Mouse (Mus musculus): ENCODE results near the gene Paxx. TPM values are rescaled to one million over a fixed set of nuclear protein-coding genes. Genes with fewer than 3 reads are reported as not detected.
A peak's percentile ranks its signal among the peaks of the same experiment; 100 is the strongest.

Gene Paxx
- polyA plus RNA-seq, 1 experiment from 2014 or later, result 23.5 TPM

DNA sequence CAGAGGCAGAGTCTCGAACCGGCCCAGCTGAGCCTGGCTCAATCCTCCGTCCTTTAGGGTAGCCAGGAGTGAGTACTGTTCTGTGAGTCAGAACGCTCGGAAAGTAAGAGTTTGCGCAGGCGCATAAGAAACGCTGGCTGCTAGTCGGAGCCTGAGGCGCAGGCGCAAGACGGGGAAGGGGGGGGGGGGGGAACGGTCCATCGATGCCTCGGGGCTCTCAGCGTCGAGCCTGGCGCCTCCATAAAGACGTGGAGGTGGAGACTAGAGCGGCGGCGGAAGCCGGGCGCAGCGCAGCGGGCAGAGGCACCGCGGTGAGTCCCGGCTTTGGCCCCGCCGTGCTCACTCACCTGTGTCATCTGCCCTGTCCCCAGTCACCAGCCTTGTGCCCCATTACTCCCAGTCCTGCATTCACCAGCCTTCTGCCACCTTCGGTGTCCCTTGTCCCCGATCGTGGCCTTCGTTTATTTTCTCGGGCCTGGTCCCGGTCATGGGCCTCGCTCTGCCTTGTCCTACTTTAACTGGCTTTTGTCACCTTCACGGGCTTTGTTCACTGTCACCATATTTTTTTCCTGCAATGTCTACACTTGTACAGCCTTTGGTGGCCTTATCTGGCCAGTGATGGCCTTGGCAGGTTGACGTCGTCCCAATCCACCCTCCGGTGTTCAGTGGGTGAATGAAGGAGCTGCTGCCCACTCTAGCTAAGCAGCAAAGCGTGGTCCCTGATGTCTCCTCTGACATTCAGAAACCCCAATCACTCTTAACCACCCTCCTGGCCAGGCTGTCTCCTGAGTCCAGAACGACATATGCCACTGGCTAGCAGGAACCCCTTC is 39.9 kb upstream of the Paxx start, which contains the start of gene Fbxw5:
Gene Fbxw5, plus strand, starts transcription at position 175 of the 830 bp plus-strand sequence.
- Histone ChIP-seq H3K4me2 (replicated peaks; ENCODE audit: low read depth, low read length) (peak within 1 kb of the TSS; percentile 82), H3K27ac (ENCODE audit: low read depth, low read length) (peak within 1 kb of the TSS; percentile 71; the same call in 1 of the 2 replicates), H3K9ac (ENCODE audit: low read depth, low read length) (peak within 1 kb of the TSS; percentile 94), H3K36me3 (ENCODE audit: control insufficient read depth, insufficient read depth, low read length) (peaks cover 19% of the 10 kb centered on the region; the same call in 1 of the 2 replicates), H3K9me3 (ENCODE audit: control insufficient read depth, low read length) (no peaks in the 10 kb centered on the region), H3K27me3 (ENCODE audit: control insufficient read depth, insufficient read depth, low read length) (no peaks in the 10 kb centered on the region), H3K4me1 (ENCODE audit: control insufficient read depth, insufficient read depth, low read length) (peaks cover 23% of the 10 kb centered on the region), H3K4me3 (ENCODE audit: low read length) (peak within 1 kb of the TSS; percentile 66)
- peak; percentile 91 for ATAC-seq (ENCODE audit: low FRiP score, low TSS enrichment)
- WGBS, result under 1% methylated on average over 42 of the region's 44 CpGs

DNA sequence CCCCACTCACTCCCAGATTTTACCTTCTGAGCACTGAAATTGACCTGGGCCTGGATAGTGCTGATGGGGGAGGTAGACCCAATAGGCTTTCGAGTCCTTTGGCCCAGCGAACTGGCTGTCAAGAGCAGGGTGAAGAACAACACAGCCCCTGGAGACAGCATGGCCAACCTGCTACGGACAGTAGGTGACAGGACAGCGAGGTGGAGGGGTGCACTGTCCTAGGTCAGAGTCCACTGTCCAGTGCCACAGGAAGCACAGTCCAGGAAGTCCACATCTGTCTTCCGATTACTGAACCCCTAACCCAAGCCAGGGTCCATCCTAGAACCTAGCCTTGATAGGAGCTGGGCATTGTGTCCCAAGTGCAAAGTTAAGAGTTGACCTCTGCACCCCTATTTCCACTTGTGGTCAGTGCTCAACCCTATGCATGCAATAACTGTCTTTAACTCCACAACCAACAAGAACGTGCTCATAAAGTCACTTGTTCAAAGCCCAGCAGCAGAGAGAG is 39.2 kb upstream of the Paxx start:
- Histone ChIP-seq H3K27me3 (ENCODE audit: control insufficient read depth, insufficient read depth, low read length) (no peaks in the 10 kb centered on the region), H3K4me1 (ENCODE audit: control insufficient read depth, insufficient read depth, low read length) (peaks cover 23% of the 10 kb centered on the region), H3K4me3 (ENCODE audit: low read length) (peak overlapping the region; percentile 66), H3K4me2 (replicated peaks; ENCODE audit: low read depth, low read length) (peak overlapping the region; percentile 46), H3K27ac (ENCODE audit: low read depth, low read length) (no peak overlapping the region; the same call in 1 of the 2 replicates), H3K9ac (ENCODE audit: low read depth, low read length) (peak overlapping the region; percentile 59), H3K36me3 (ENCODE audit: control insufficient read depth, insufficient read depth, low read length) (peaks cover 16% of the 10 kb centered on the region; the same call in 1 of the 2 replicates), H3K9me3 (ENCODE audit: control insufficient read depth, low read length) (no peaks in the 10 kb centered on the region)
- 72% methylated on average over 6 of the region's 6 CpGs for WGBS
- peak; percentile 16; the same call in 1 of the 2 replicates for ATAC-seq (ENCODE audit: low FRiP score, low TSS enrichment)

DNA sequence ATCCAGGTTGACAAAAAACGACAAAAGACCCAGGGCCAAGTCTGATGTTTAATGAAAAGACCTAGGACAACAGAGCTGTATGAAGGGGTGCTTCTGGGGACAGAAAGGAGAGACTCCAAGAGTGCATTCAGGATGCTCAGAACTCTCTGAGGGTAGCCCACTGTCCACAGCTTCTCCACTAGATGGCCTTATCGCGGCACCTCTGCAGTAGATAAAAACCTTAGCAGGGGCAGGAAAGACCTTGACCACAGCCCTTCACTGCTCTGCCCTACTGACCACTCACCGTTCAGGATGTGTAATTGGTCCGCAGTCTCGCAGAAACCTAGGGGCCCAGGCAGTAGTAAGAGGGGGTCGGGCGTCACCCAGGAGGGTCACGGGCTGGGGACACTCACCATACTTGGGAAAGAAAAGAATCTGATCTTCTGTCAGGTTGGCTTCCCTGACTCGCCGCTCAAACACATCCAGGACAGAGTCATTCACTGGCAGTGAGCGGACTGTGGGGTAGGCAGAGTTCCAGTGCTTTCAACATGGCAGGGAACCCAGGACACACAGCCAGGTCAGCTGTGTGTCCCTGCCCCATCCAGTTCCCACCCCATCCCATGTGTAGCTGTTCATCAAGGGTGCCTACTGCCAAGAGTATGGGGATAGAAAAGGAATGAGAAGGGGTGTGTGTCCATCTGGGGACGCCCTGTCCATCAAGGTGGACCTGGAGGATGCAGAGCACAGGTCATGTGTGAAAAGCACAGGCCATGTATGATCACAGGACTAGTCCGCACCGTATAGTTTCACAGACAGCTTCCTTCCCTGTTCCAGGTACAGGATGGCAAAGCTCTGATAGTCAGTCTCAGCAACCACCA is 38.0 kb upstream of the Paxx start:
- WGBS, result 71% methylated on average over 15 of the region's 15 CpGs
- ATAC-seq (ENCODE audit: low FRiP score, low TSS enrichment), result no peak
- Histone ChIP-seq H3K4me1 (ENCODE audit: control insufficient read depth, insufficient read depth, low read length) (peaks cover 23% of the 10 kb centered on the region), H3K9ac (ENCODE audit: low read depth, low read length) (no peak overlapping the region), H3K4me3 (ENCODE audit: low read length) (no peak overlapping the region), H3K36me3 (ENCODE audit: control insufficient read depth, insufficient read depth, low read length) (peaks cover 6% of the 10 kb centered on the region; the same call in 1 of the 2 replicates), H3K27ac (ENCODE audit: low read depth, low read length) (no peak overlapping the region; the same call in 1 of the 2 replicates), H3K9me3 (ENCODE audit: control insufficient read depth, low read length) (no peaks in the 10 kb centered on the region), H3K27me3 (ENCODE audit: control insufficient read depth, insufficient read depth, low read length) (no peaks in the 10 kb centered on the region), H3K4me2 (replicated peaks; ENCODE audit: low read depth, low read length) (no peak overlapping the region)

DNA sequence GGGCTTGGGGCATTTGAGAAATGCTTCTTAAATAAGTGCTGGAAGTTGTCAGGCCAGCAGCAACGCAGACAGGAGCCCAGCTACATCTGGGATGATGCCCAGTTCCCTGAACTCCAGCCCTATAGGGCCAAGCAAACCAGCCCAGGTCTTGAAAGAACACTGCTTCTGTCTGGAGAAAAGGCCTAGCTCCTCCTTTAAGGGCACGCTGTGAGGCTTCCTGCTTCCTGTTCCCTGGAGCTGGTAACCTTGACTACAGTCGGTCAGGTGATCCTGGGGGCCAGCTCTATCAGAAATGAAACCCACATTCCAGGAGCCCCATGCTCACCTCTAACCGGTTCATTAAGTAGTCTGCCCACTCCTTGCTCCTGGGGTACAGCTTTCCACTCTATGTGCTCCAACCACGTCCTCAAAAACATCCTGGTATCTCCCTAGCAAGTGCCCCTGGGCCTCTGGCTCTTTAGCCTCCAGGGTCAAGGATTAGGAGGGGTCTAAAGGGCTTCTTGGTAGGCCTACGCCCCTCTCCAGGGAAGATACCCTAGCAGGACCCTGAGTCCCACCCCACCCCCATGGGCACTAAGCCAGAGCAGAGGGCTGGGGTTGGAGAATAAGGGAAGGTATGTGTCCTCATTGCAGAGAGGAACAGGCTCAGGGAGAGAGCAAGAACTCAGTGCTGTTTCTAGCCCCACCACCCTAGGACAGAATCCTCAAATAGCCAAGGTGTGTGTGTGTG is 37.1 kb upstream of the Paxx start:
- Histone ChIP-seq H3K9me3 (ENCODE audit: control insufficient read depth, low read length) (no peaks in the 10 kb centered on the region), H3K4me2 (replicated peaks; ENCODE audit: low read depth, low read length) (no peak overlapping the region), H3K36me3 (ENCODE audit: control insufficient read depth, insufficient read depth, low read length) (no peaks in the 10 kb centered on the region), H3K4me3 (ENCODE audit: low read length) (no peak overlapping the region), H3K4me1 (ENCODE audit: control insufficient read depth, insufficient read depth, low read length) (peaks cover 23% of the 10 kb centered on the region), H3K27ac (ENCODE audit: low read depth, low read length) (peak overlapping the region; percentile 37; the same call in 1 of the 2 replicates), H3K9ac (ENCODE audit: low read depth, low read length) (peak overlapping the region; percentile 23; the same call in 1 of the 2 replicates), H3K27me3 (ENCODE audit: control insufficient read depth, insufficient read depth, low read length) (no peaks in the 10 kb centered on the region)
- 60% methylated on average over 6 of the region's 6 CpGs for WGBS
- no peak for ATAC-seq (ENCODE audit: low FRiP score, low TSS enrichment)

DNA sequence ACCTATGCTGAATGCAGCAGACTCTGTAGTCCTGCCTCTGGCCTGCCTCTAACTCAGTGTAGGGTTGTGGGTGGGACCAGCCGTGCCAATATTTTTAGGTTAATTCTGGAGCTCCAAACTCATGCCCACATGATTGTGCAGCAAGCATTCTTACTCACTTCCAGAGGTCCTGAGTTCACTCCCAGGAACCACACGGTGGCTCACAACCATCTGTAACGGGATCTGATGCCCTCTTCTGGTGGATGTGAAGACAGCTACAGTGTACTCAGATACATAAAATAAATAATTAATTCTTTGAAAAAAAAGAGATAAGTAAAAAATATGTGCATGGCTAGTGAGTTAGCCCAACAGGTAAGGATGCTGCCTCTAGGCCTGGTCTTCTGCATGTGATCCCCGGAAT is 35.6 kb upstream of the Paxx start:
- 45% methylated on average over 4 of the region's 4 CpGs for WGBS
- H3K9me3 ChIP-seq (ENCODE audit: control insufficient read depth, low read length), result no peaks in the 10 kb centered on the region

DNA sequence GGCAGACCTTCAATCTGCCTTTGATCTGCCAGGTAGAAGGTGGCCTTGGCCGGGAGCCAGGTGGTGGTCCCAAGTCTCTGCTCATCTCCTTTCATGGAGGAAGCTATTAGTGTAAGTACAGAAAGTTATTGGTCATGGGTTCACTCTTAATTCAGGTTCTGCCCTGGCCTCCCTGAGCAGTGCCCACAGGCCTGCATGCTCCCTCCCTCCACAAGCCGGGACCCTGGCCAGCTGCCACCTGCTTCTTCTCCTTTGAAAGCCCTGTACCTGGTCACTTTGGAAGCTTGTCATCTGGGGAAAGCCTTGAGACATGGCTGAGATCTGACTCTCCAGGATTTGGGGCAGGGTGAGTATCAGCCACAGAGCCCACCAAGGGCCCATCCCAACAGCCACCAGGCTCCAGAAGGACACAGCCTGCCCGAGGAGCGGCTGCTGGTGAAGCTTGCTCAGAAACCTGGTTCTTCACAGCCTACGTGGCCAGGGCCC is 32.6 kb upstream of the Paxx start, which contains the start of gene Lcn12:
Gene Lcn12, minus strand, starts transcription at position 436 of the 486 bp plus-strand sequence.
- H3K4me3 ChIP-seq (ENCODE audit: low read length), result no peak within 1 kb of the TSS
- H3K27ac ChIP-seq (ENCODE audit: low read depth, low read length), result no peak within 1 kb of the TSS
- H3K4me1 ChIP-seq (ENCODE audit: control insufficient read depth, insufficient read depth, low read length), result 0 out of 2 replicates have a peak, but pooled peaks cover 11% of the 10 kb centered on the region
- no peaks in the 10 kb centered on the region for H3K36me3 ChIP-seq (ENCODE audit: control insufficient read depth, insufficient read depth, low read length)
- no peak within 1 kb of the TSS for H3K4me2 ChIP-seq (replicated peaks; ENCODE audit: low read depth, low read length)
- H3K27me3 ChIP-seq (ENCODE audit: control insufficient read depth, insufficient read depth, low read length), result no peaks in the 10 kb centered on the region
- 83% methylated on average over 5 of the region's 5 CpGs for WGBS
- ATAC-seq (ENCODE audit: low FRiP score, low TSS enrichment), result no peak
- H3K9me3 ChIP-seq (ENCODE audit: control insufficient read depth, low read length), result no peaks in the 10 kb centered on the region
- no peak within 1 kb of the TSS for H3K9ac ChIP-seq (ENCODE audit: low read depth, low read length)

More for the DNA sequence above, 35.6 kb upstream of the Paxx start:
- no peak for ATAC-seq (ENCODE audit: low FRiP score, low TSS enrichment)
- H3K4me2 ChIP-seq (replicated peaks; ENCODE audit: low read depth, low read length), result no peak overlapping the region
- H3K9ac ChIP-seq (ENCODE audit: low read depth, low read length), result no peak overlapping the region
- H3K4me1 ChIP-seq (ENCODE audit: control insufficient read depth, insufficient read depth, low read length), result peaks cover 18% of the 10 kb centered on the region
- no peaks in the 10 kb centered on the region for H3K36me3 ChIP-seq (ENCODE audit: control insufficient read depth, insufficient read depth, low read length)
- no peak overlapping the region for H3K4me3 ChIP-seq (ENCODE audit: low read length)
- no peak overlapping the region for H3K27ac ChIP-seq (ENCODE audit: low read depth, low read length)
- H3K27me3 ChIP-seq (ENCODE audit: control insufficient read depth, insufficient read depth, low read length), result no peaks in the 10 kb centered on the region

DNA sequence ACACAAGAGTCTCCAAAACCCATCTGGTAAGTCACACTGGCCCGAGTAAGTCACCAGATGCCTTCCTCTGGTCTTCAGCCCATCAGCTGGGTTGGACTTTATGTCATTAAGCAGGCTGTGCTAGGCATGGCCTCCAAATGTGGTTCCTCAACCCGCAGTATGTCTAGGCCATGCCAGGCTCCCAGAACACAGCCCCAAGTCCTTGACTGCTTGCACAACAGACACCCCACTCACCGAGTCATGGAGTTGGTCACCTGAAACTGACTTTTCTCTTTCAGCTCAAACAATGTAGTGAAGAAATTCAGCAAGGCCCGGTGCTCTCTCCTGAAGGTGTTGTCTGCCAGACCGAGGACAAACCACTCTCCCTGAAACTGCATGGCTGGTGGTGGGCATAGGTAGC is 32.1 kb upstream of the Paxx start:
- Histone ChIP-seq H3K27ac (ENCODE audit: low read depth, low read length) (no peak overlapping the region), H3K27me3 (ENCODE audit: control insufficient read depth, insufficient read depth, low read length) (no peaks in the 10 kb centered on the region), H3K4me3 (ENCODE audit: low read length) (no peak overlapping the region), H3K4me2 (replicated peaks; ENCODE audit: low read depth, low read length) (no peak overlapping the region), H3K9ac (ENCODE audit: low read depth, low read length) (no peak overlapping the region), H3K9me3 (ENCODE audit: control insufficient read depth, low read length) (no peaks in the 10 kb centered on the region), H3K4me1 (ENCODE audit: control insufficient read depth, insufficient read depth, low read length) (0 out of 2 replicates have a peak, but pooled peaks cover 8% of the 10 kb centered on the region), H3K36me3 (ENCODE audit: control insufficient read depth, insufficient read depth, low read length) (no peaks in the 10 kb centered on the region)
- 87% methylated on average over 5 of the region's 5 CpGs for WGBS
- no peak for ATAC-seq (ENCODE audit: low FRiP score, low TSS enrichment)

DNA sequence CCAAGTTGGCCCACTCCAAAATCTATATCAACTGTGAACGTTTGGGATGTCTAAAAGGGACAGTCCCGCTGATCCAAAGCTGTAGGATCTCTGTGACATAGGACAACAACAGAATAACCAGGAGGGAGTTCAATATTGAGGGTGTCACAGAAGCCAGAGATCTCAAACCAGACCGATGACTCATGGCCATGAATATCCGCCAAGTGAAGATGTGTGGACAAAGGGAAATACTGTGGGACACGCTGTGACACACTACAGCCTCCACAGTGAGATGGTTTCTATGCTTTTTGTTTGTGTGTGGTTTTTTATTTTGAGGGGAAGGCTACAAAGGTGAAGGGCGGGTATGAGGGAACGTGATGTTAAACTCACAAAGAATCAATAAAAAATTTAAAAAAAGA is 27.8 kb upstream of the Paxx start:
- no peaks in the 10 kb centered on the region for H3K4me1 ChIP-seq (ENCODE audit: control insufficient read depth, insufficient read depth, low read length)
- no peak for ATAC-seq (ENCODE audit: low FRiP score, low TSS enrichment)
- H3K9me3 ChIP-seq (ENCODE audit: control insufficient read depth, low read length), result no peaks in the 10 kb centered on the region
- WGBS, result 85% methylated on average over 7 of the region's 7 CpGs
- no peak overlapping the region for H3K4me3 ChIP-seq (ENCODE audit: low read length)
- H3K27me3 ChIP-seq (ENCODE audit: control insufficient read depth, insufficient read depth, low read length), result no peaks in the 10 kb centered on the region
- no peak overlapping the region for H3K4me2 ChIP-seq (replicated peaks; ENCODE audit: low read depth, low read length)
- no peaks in the 10 kb centered on the region for H3K36me3 ChIP-seq (ENCODE audit: control insufficient read depth, insufficient read depth, low read length)
- H3K9ac ChIP-seq (ENCODE audit: low read depth, low read length), result no peak overlapping the region
- H3K27ac ChIP-seq (ENCODE audit: low read depth, low read length), result no peak overlapping the region

Measured in kidney, embryonic 14.5 days (tissue).